Mouse (Mus musculus) liver, embryonic 11.5 days (tissue): Measurements from ENCODE around the gene Zfp953. TPM values are rescaled to one million over a fixed set of nuclear protein-coding genes. Genes with fewer than 3 reads are reported as not detected.
A peak's percentile ranks its signal among the peaks of the same experiment; 100 is the strongest.

ENCODE experiments used
- ATAC-seq: fragments of 200-750 bp; cut with Nextera tagmentation; replicated peaks from 2 replicates; pipeline ENCODE4 v1.8.0; 2017; ENCODE audit warnings: moderate number of reproducible peaks, mild to moderate bottlenecking, moderate TSS enrichment, moderate library complexity; ENCODE audit not compliant: low FRiP score
- DNase-seq: peaks from one replicate; pipeline ENCODE4 v3.0.0-alpha.2; 2017; ENCODE audit warnings: low spot score
- H3K27ac ChIP-seq: fragments of 300-500 bp; sonication (generic); 2 replicates; pipeline ENCODE4 v1.5.1; 2014; ENCODE audit warnings: mild to moderate bottlenecking, low read depth, low read length, control low read depth
- H3K27me3 ChIP-seq: fragments of 300-500 bp; sonication (generic); replicated peaks from 2 replicates; pipeline ENCODE4 v1.6.1; 2014; ENCODE audit warnings: low read length, mixed read lengths; ENCODE audit not compliant: control insufficient read depth, insufficient read depth
- H3K36me3 ChIP-seq: fragments of 300-500 bp; sonication (generic); 2 replicates; pipeline ENCODE4 v1.6.1; 2014; ENCODE audit warnings: mild to moderate bottlenecking, low read length, moderate library complexity, mixed read lengths; ENCODE audit not compliant: control insufficient read depth, insufficient read depth
- H3K4me1 ChIP-seq: fragments of 300-500 bp; sonication (generic); replicated peaks from 2 replicates; pipeline ENCODE4 v1.6.1; 2014; ENCODE audit warnings: low read length, mixed read lengths; ENCODE audit not compliant: control insufficient read depth, insufficient read depth
- H3K4me2 ChIP-seq: fragments of 300-500 bp; sonication (generic); 2 replicates; pipeline ENCODE4 v1.6.1; 2014; ENCODE audit warnings: mild to moderate bottlenecking, control low read depth, moderate library complexity
- H3K4me3 ChIP-seq: fragments of 300-500 bp; sonication (generic); 2 replicates; pipeline ENCODE4 v1.5.1; 2014; ENCODE audit warnings: low read depth, low read length, control low read depth
- H3K9ac ChIP-seq: fragments of 300-500 bp; sonication (generic); 2 replicates; pipeline ENCODE4 v1.6.1; 2014; ENCODE audit warnings: low read depth, low read length, control low read depth
- H3K9me3 ChIP-seq: fragments of 300-500 bp; sonication (generic); 2 replicates; pipeline ENCODE4 v1.6.1; 2016; ENCODE audit warnings: low read length, inconsistent platforms, mixed read lengths; ENCODE audit not compliant: control insufficient read depth
- WGBS: fragments of 180-500 bp; shearing (Covaris S2); extraction: QIAGEN DNeasy Blood & Tissue Kit; methylation state at CpG from one replicate; pipeline ENCODE4 v1.1.7; 2014; 5-methylcytosine and 5-hydroxymethylcytosine counted together
- polyA plus RNA-seq: library from polyadenylated mRNA; unstranded; fragments of >200 nt; fragmentation: Nextera tagmentation; extraction: Ambion mirVana; gene quantifications from 2 replicates; pipeline ENCODE4 v1.2.1, GENCODE M21; 2014

The Zfp953 gene
- polyA plus RNA-seq, 1 experiment from 2014 or later: 1.9 TPM

GRCm38 (mm10) chr13:67332019-67332724 lies 28.2 kb downstream of the Zfp953 start, which contains the start of gene Zfp595:
Gene Zfp595 (minus strand): TSS chr13:67332570.
- H3K9me3 ChIP-seq: no peaks in the 10 kb centered on the region; the same call in 1 of the 2 replicates
- DNase-seq: peak; percentile 66
- H3K9ac ChIP-seq: peak within 1 kb of the TSS; percentile 37
- H3K36me3 ChIP-seq: no peaks in the 10 kb centered on the region; the same call in 1 of the 2 replicates
- H3K27ac ChIP-seq: no peak within 1 kb of the TSS
- 17% methylated on average over 17 of the region's 17 CpGs for WGBS
- 0 out of 2 replicates have a peak, but pooled peaks cover 5% of the 10 kb centered on the region for H3K4me1 ChIP-seq
- H3K4me3 ChIP-seq: peak within 1 kb of the TSS; percentile 62
- peak; percentile 87 for ATAC-seq
- peak within 1 kb of the TSS; percentile 60 for H3K4me2 ChIP-seq
- no peaks in the 10 kb centered on the region for H3K27me3 ChIP-seq

- DNase-seq (no peak), ATAC-seq (peak; percentile 29)
- peak overlapping the region; percentile 50; the same call in 1 of the 2 replicates for H3K4me3 ChIP-seq
- 40% methylated on average over 5 of the region's 5 CpGs for WGBS
- H3K9ac ChIP-seq: peak overlapping the region; percentile 62
- H3K27me3 ChIP-seq: no peaks in the 10 kb centered on the region
- H3K9me3 ChIP-seq: no peaks in the 10 kb centered on the region
- peak overlapping the region; percentile 55 for H3K4me2 ChIP-seq
- H3K4me1 ChIP-seq: 0 out of 2 replicates have a peak, but pooled peaks cover 2% of the 10 kb centered on the region
- no peak overlapping the region for H3K27ac ChIP-seq
- H3K36me3 ChIP-seq: no peaks in the 10 kb centered on the region
These were observed 53.7 kb downstream of the Zfp953 start for GRCm38 (mm10) chr13:67306718-67307117.

- Histone ChIP-seq H3K4me3 (peak within 1 kb of the TSS; percentile 50), H3K27ac (no peak within 1 kb of the TSS), H3K4me1 (0 out of 2 replicates have a peak, but pooled peaks cover 2% of the 10 kb centered on the region), H3K9ac (peak within 1 kb of the TSS; percentile 62), H3K4me2 (peak within 1 kb of the TSS; percentile 55), H3K27me3 (no peaks in the 10 kb centered on the region), H3K36me3 (no peaks in the 10 kb centered on the region), H3K9me3 (no peaks in the 10 kb centered on the region)
- 10% methylated on average over 16 of the region's 16 CpGs for WGBS
- DNase-seq (peak; percentile 79), ATAC-seq (peak; percentile 96)
These were observed 54.4 kb downstream of the Zfp953 start, which contains the start of gene Zfp457 for GRCm38 (mm10) chr13:67305822-67306672. Gene Zfp457 (minus strand): TSS chr13:67306485.

Other genes with a start within 250 kb of the Zfp953 start
- 0.08 and 0.48 TPM in 2 replicates for gene Rslcan18, start 244.3 kb downstream of the Zfp953 start, polyA plus RNA-seq
- gene Zfp759, start 238.9 kb downstream of the Zfp953 start, polyA plus RNA-seq: 1.3 and 1.8 TPM in 2 replicates
- 2.3 and 2.7 TPM in 2 replicates for gene Rsl1, start 187.4 kb downstream of the Zfp953 start, polyA plus RNA-seq
- gene Zfp455, start 166.1 kb downstream of the Zfp953 start, polyA plus RNA-seq: 1.2 and 2.0 TPM in 2 replicates
- 0.95 and 0.97 TPM in 2 replicates for gene Zfp458, start 82.1 kb downstream of the Zfp953 start, polyA plus RNA-seq
- gene Zfp457, start 54.1 kb downstream of the Zfp953 start, polyA plus RNA-seq: 0.40 TPM in 1 of 2 replicates, not detected in the other
- gene Zfp595, start 28.0 kb downstream of the Zfp953 start, polyA plus RNA-seq: 2.0 and 2.3 TPM in 2 replicates
- gene Gm28044, start 69 bp downstream of the Zfp953 start, polyA plus RNA-seq: 0.41 and 0.58 TPM in 2 replicates
- 0.62 TPM in 1 of 2 replicates, not detected in the other for gene Gm28041, start 15.1 kb upstream of the Zfp953 start, polyA plus RNA-seq
- 1.4 and 1.5 TPM in 2 replicates for gene Zfp456, start 15.2 kb upstream of the Zfp953 start, polyA plus RNA-seq
- gene Zfp429, start 39.2 kb upstream of the Zfp953 start, polyA plus RNA-seq: 3.0 and 4.4 TPM in 2 replicates
- 0.74 and 0.75 TPM in 2 replicates for gene Zfp459, start 60.8 kb upstream of the Zfp953 start, polyA plus RNA-seq
- gene Zfp874a, start 91.0 kb upstream of the Zfp953 start, polyA plus RNA-seq: 5.8 and 6.9 TPM in 2 replicates
- gene Zfp874b, start 123.7 kb upstream of the Zfp953 start, polyA plus RNA-seq: 2.6 and 2.8 TPM in 2 replicates
- 8.0 and 9.2 TPM in 2 replicates for gene Zfp58, start 139.9 kb upstream of the Zfp953 start, polyA plus RNA-seq
- not detected in 2 replicates for gene Gm26965, start 165.5 kb upstream of the Zfp953 start, polyA plus RNA-seq
- gene Zfp87, start 165.6 kb upstream of the Zfp953 start, polyA plus RNA-seq: 13.9 and 15.7 TPM in 2 replicates
- gene Zfp748, start 193.2 kb upstream of the Zfp953 start, polyA plus RNA-seq: 9.8 and 12.1 TPM in 2 replicates
- 3.0 and 3.5 TPM in 2 replicates for gene Zfp729b, start 249.1 kb upstream of the Zfp953 start, polyA plus RNA-seq